Mouse (Mus musculus) spleen, adult 2 months (tissue): Measurements from ENCODE around the gene Tsc22d3.

Experiments used
- CTCF ChIP-seq: fragments of 200-500 bp; IDR thresholded peaks from 2 replicates; pipeline ENCODE4 v1.5.1; 2011; ENCODE audit warnings: mild to moderate bottlenecking, inconsistent platforms; ENCODE audit not compliant: insufficient read depth, insufficient read length, insufficient replicate concordance; ENCODE audit errors: extremely low read depth
- POLR2A ChIP-seq: fragments of 200-500 bp; IDR thresholded peaks from 2 replicates; pipeline ENCODE4 v1.6.1; 2011; ENCODE audit warnings: low read depth, low read length, inconsistent platforms

DNA sequence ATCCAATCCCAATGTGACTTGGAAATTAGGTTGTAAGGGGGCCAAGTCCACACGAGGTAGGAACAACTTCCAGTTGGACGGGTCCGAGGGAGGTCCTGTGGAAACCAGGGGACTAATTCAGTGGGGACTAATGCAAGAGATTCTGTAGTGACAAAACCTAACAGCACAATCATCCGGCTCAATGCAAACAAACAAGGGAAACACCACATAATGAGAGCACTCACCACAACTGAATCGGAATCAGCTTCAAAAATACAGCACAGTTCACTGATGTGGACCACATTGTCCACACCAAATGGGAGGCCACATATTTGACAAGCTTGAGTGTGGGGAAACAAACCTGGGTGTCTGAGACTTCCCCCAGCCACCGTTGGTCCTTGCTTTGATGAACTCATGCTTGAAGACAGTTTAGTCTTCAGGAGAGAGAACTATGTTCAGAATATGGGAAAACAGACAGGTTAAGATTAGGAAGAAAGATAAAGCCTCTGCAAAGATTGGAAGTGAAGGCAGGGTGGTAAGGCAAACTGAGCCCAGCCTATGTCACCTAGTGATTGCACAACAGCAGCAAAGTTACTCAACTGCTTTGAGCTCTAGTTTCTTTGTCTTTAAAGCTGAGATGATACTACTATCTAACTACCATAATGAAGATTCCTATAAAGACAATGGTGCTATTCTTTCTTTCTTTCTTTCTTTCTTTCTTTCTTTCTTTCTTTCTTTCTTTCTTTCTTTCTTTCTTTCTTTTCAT lies 93.9 kb downstream of the Tsc22d3 start:
- no peak for TF ChIP-seq CTCF
- no peak for TF ChIP-seq POLR2A
